18 mouse cellular contexts compared by ENCODE assay signal in genomic region chr13:104039861-104040260, GRCm38 (mm10).
DNase-seq lines count a peak whose midpoint lies in the region; ATAC-seq and TF ChIP-seq lines count a peak whose summit lies in the region.
"Had no signal": no experiment of that assay in that cellular context is flagged by ENCODE, and none has a peak within 500 bp of the region (broad histone marks: within the 10 kb centered on the region; RNA-seq: fewer than 3 reads in every experiment).

No protein-coding gene starts in this region.

- no peaks in the 10 kb centered on the region for H3K9me3 ChIP-seq in liver, postnatal 0 days (ENCODE audit: low read length)
- no peaks in the 10 kb centered on the region for H3K9me3 ChIP-seq in MEL (replicated peaks; ENCODE audit: insufficient read depth, low read length)
- no peaks in the 10 kb centered on the region for H3K9me3 ChIP-seq in embryonic facial prominence, embryonic 14.5 days (ENCODE audit: control insufficient read depth, low read length)
- H3K9me3 ChIP-seq: kidney, embryonic 15.5 days; lung, embryonic 15.5 days had no signal

- 0 out of 2 replicates have a peak, but pooled peaks cover 2% of the 10 kb centered on the region for H3K36me3 ChIP-seq in liver, postnatal 0 days (replicated peaks; ENCODE audit: insufficient read depth, low read length)
- peaks cover 0 to 52% of the 10 kb centered on the region in 2 experiments; a peak in 2 of 4 replicates for H3K36me3 ChIP-seq in MEL (ENCODE audit: control insufficient read depth in 1 of 2, insufficient read depth in 2 of 2, low read length in 2 of 2)
- no peaks in the 10 kb centered on the region for H3K36me3 ChIP-seq in embryonic facial prominence, embryonic 14.5 days (ENCODE audit: control insufficient read depth, insufficient read depth, low read length)
- H3K36me3 ChIP-seq: kidney, embryonic 15.5 days; lung, embryonic 15.5 days had no signal

- 78% methylated on average over 4 of the region's 4 CpGs for WGBS in liver, postnatal 0 days (ENCODE audit: insufficient replicate concordance)
- 61% methylated on average over 4 of the region's 4 CpGs for WGBS in embryonic facial prominence, embryonic 14.5 days

- no peak overlapping the region for H3K9ac ChIP-seq in liver, postnatal 0 days (replicated peaks)
- no peak overlapping the region for H3K9ac ChIP-seq in MEL (ENCODE audit: control insufficient read depth, low read depth, low read length, poor library complexity, severe bottlenecking)
- no peak overlapping the region for H3K9ac ChIP-seq in embryonic facial prominence, embryonic 14.5 days (ENCODE audit: low read depth, low read length)
- H3K9ac ChIP-seq: kidney, embryonic 15.5 days; lung, embryonic 15.5 days had no signal

- H3K4me1 ChIP-seq in liver, postnatal 0 days (ENCODE audit: insufficient read depth): peaks cover 31% of the 10 kb centered on the region
- peaks cover 31 to 56% of the 10 kb centered on the region in 2 experiments for H3K4me1 ChIP-seq in MEL (ENCODE audit: control insufficient read depth in 1 of 2, insufficient read depth in 2 of 2, low read length in 2 of 2)
- H3K4me1 ChIP-seq in embryonic facial prominence, embryonic 14.5 days (ENCODE audit: control insufficient read depth, insufficient read depth, low read length): peaks cover 38% of the 10 kb centered on the region

- TF ChIP-seq CTCF in liver, postnatal 0 days (IDR thresholded peaks at IDR 0.05; ENCODE audit: low read depth): no peak
- no peak for TF ChIP-seq CTCF in MEL (IDR thresholded peaks at IDR 0.05 in 2 of 3, conservative IDR thresholded peaks at IDR 0.05 in 1 of 3; ENCODE audit: control insufficient read depth in 1 of 3, insufficient read depth in 1 of 3, low read depth in 2 of 3, low read length in 3 of 3, poor library complexity in 1 of 3, severe bottlenecking in 1 of 3)

- H3K4me3 ChIP-seq in liver, postnatal 0 days (ENCODE audit: low read depth, low read length): no peak overlapping the region
- no peak overlapping the region for H3K4me3 ChIP-seq in MEL (ENCODE audit: control insufficient read depth in 1 of 2, insufficient read depth in 1 of 2, low read depth in 2 of 2, low read length in 2 of 2)
- no peak overlapping the region for H3K4me3 ChIP-seq in embryonic facial prominence, embryonic 14.5 days (ENCODE audit: low read depth, low read length)
- H3K4me3 ChIP-seq: heart, adult 2 months; kidney, embryonic 15.5 days; lung, embryonic 15.5 days had no signal

- no peaks in the 10 kb centered on the region for H3K27me3 ChIP-seq in liver, postnatal 0 days (ENCODE audit: insufficient read depth, low read length)
- H3K27me3 ChIP-seq in MEL (ENCODE audit: control insufficient read depth in 1 of 2, insufficient read depth in 2 of 2, low read length in 2 of 2): no peaks in the 10 kb centered on the region
- H3K27me3 ChIP-seq in embryonic facial prominence, embryonic 14.5 days (replicated peaks; ENCODE audit: control insufficient read depth, insufficient read depth, low read length): no peaks in the 10 kb centered on the region
- H3K27me3 ChIP-seq: kidney, embryonic 15.5 days; lung, embryonic 15.5 days had no signal

- H3K4me2 ChIP-seq in liver, postnatal 0 days (ENCODE audit: low read depth, low read length): no peak overlapping the region
- H3K4me2 ChIP-seq in embryonic facial prominence, embryonic 14.5 days (ENCODE audit: low read depth, low read length): no peak overlapping the region
- H3K4me2 ChIP-seq: kidney, embryonic 15.5 days; lung, embryonic 15.5 days; midbrain, embryonic 11.5 days had no signal

- H3K27ac ChIP-seq in liver, postnatal 0 days (ENCODE audit: low read depth): peak overlapping the region; percentile 30; the same call in 1 of the 2 replicates
- peak overlapping the region; percentile 92 for H3K27ac ChIP-seq in MEL (ENCODE audit: control insufficient read depth, low read depth, low read length)
- H3K27ac ChIP-seq in embryonic facial prominence, embryonic 14.5 days (replicated peaks; ENCODE audit: low read depth, low read length): no peak overlapping the region; the same call in 1 of the 2 replicates
- H3K27ac ChIP-seq: heart, adult 2 months; kidney, embryonic 15.5 days; lung, embryonic 15.5 days had no signal

- no peak for TF ChIP-seq EP300 in liver, postnatal 0 days (IDR thresholded peaks at IDR 0.05; ENCODE audit: low read depth)
- no peak for TF ChIP-seq EP300 in MEL (IDR thresholded peaks at IDR 0.05; ENCODE audit: low read depth in 1 of 2, low read length in 2 of 2)

- peak; percentile 44 for ATAC-seq in frontal cortex, adult (ENCODE audit: low TSS enrichment)
- ATAC-seq in liver, postnatal 0 days: no peak
- no peak for ATAC-seq in embryonic facial prominence, embryonic 14.5 days (ENCODE audit: low read depth)
- ATAC-seq: activated CD4-positive, CD25-positive, alpha-beta regulatory T cell, adult 4 months; inflammation-experienced regulatory T-cells, adult 6 months had no signal

- no peak for TF ChIP-seq RAD21 in MEL (IDR thresholded peaks at IDR 0.05; ENCODE audit: low read depth, low read length)

- H3K79me2 ChIP-seq in MEL (ENCODE audit: control insufficient read depth, insufficient read depth, low read length, poor library complexity): no peaks in the 10 kb centered on the region

- no peak for DNase-seq in frontal cortex, postnatal 25 days (ENCODE audit: low spot score in 2 of 2)
- no peak for DNase-seq in liver, postnatal 0 days
- DNase-seq in liver: no peak
- DNase-seq in MEL (ENCODE audit: low read depth, low spot score): no peak
- peak; percentile 70 for DNase-seq in embryonic facial prominence, embryonic 14.5 days (ENCODE audit: low spot score)
- no peak for DNase-seq in adrenal gland, postnatal 25 days
- no peak for DNase-seq in urinary bladder, postnatal 36 days (ENCODE audit: low spot score in 2 of 2)
- DNase-seq: cerebellum, adult 18-20 months; embryo, embryonic 11 days; heart, adult 2 months; heart, postnatal 4 days; spleen, adult 18-20 months had no signal

- no peak for TF ChIP-seq POLR2A in MEL (IDR thresholded peaks at IDR 0.05; ENCODE audit: control insufficient read depth in 1 of 2, insufficient read depth in 1 of 2, low read depth in 1 of 2, low read length in 2 of 2, poor library complexity in 1 of 2)

TF ChIP-seq in MEL, 35 proteins besides CTCF, POLR2A, EP300 and RAD21:
- TF ChIP-seq MYC (IDR thresholded peaks at IDR 0.05; ENCODE audit: low read depth, low read length) (no peak), POLR2AphosphoS5 (IDR thresholded peaks at IDR 0.05; ENCODE audit: borderline replicate concordance, low read depth, low read length) (no peak)
